Mouse (Mus musculus) megakaryocyte progenitor cell, adult 5-6 weeks (primary cell): Measurements from ENCODE around the gene Stx5a. TPM values are rescaled to one million over a fixed set of nuclear protein-coding genes. Genes with fewer than 3 reads are reported as not detected.

Experiments used
- ATAC-seq: replicated peaks from 2 replicates; pipeline ENCODE4 v1.8.0; 2016; ENCODE audit warnings: mild to moderate bottlenecking, moderate TSS enrichment, inconsistent platforms; ENCODE audit not compliant: poor library complexity
- total RNA-seq, 2 experiments: library from RNA; stranded (forward) in 1 of 2; stranded (reverse) in 1 of 2; fragments of 157-497, 149-512 nt in 1 of 2; fragments of 200-1000 nt in 1 of 2; gene quantifications; 2 replicates each; pipeline versions ENCODE4 v1.2.3 to v1.2.4; 2015 to 2017

The Stx5a gene
- total RNA-seq (2015) (32.5 and 45.3 TPM in 2 replicates), total RNA-seq (2017) (54.1 and 54.8 TPM in 2 replicates)

DNA sequence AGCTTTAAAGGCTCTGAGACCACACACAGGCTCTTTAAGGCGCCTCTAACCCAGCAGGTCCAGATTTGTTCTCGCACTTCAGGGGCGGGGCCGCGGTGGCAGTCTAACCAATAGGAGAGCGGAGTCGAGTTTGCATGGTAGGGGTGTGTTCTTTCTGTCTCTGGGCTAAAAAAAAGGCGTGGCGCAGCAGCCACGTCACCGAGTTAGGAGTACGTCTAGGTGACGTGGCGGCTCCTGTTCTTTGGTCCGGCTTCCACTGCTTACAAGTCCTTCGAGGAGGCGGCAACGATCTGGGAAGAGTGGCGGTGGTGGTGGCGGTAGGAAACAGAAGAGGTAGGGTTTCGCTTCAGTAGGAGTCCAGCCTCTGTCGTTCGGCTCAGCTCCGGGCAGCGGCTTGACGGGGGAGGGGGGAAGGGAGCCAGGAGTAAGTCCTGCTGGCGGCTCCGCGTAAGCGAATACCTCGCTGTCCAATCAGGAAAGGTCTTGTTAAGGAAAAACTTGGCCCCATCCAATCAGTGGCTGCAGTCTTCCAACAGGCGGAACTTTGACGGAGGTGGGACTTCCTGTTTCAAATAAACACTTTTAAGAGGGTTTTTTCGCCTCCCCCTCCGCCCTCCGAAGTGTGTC, at the start of gene Stx5a:
TSS of gene Stx5a (plus strand) at position 171 of the 627 bp plus-strand sequence.
- ATAC-seq = peak; percentile 94

- ATAC-seq = no peak
Measured at GRCm38 (mm10) chr19:8691871-8692539, 49.2 kb upstream of the Stx5a start.

- no peak for ATAC-seq
Measured at GRCm38 (mm10) chr19:8692740-8693139, 48.5 kb upstream of the Stx5a start.

- ATAC-seq = peak; percentile 91
Measured at GRCm38 (mm10) chr19:8695330-8695729, 45.9 kb upstream of the Stx5a start.

- no peak for ATAC-seq
Measured at GRCm38 (mm10) chr19:8699652-8700051, 41.6 kb upstream of the Stx5a start.

DNA sequence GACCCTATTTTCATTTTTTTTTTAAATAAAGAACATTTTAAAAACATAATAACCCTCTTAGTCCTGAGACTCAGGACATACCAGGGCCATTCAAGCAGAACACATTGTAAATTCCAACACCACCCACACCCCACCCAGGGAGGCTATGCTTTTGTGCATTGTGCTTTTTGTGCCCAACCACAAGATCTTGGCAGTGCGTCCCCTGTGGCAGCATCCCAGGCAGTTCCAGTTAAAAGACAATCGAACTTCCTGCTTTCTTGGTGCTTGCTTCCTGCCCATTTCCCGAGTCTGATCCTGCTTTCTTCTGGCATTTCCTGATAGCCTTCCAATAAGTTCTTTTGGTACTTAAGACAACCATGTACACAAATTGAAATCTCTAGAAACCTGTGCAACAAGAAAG, 38.8 kb upstream of the Stx5a start:
- no peak for ATAC-seq

DNA sequence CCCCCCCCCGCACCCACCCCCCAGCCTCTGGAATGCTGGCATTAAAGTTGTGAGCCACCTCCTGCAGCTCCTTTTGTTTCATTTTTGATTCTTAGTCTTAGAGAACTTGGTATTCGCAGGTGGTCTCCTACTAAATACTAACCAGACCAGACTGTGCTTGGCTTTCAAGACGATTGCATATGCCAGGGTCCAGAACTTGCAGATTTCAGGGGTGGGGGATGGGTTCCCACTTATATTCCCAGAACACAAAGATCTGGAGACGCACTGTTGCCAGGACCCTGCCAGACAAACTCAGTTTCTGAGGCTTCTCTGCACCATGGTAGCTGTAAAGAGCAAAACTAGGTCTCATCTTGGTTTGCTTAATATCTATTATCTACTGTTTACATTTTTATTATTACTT, 37.6 kb upstream of the Stx5a start:
- no peak for ATAC-seq

DNA sequence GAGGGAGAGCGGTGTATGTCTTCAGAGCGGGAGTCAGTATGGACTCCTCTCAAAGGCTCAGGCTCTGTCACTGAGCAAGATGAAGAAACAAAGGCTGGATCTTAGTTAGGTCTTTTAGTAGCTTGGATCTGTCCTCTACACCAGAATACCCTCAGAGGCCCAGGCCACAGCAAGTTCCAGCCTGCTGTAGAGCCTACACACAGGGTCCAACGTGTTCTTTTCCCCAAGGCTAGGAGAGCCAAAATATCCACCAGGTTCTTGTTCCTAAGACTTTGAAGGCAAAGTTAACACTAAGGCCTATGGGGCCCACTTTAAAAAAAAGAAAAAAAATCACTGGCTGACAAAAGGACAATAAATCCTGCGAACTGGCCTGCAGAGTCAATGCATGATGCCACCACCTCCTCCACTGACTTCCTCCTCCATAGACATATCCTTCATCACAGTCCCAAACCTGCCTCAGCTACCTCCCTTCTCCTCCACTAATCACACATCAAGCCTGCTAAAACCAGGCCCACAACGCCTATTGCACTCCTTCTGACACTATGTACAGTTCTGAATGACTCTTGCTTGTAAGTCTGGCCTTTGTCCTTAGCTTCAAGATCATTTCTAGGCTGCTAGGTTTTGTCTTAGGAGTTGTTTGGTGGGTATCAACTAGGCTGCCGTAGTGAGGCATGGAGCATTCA, 36.0 kb upstream of the Stx5a start:
- no peak for ATAC-seq

GRCm38 (mm10) chr19:8706132-8706667, 35.0 kb upstream of the Stx5a start:
- ATAC-seq = no peak

GRCm38 (mm10) chr19:8706930-8707329, 34.3 kb upstream of the Stx5a start:
- ATAC-seq = no peak

DNA sequence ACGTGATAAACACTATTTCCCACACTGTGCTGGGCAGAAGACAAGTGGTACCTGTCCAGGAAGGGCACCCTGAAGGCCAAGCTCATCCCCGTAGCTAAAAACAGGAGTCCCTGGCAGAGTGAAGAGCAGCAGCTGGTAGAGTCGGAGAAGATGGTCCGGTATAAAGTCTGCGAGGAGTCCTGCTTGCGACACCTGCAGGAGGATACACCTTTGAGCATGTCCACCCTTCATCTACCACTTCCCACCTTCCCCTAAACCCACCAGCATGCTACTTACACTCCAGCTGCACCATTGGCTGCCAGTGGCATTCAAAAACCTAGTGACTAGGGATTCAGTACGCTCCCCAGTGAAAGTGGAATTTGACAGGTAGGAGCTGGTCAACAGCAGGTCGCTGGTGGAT, 32.3 kb upstream of the Stx5a start:
- ATAC-seq = no peak

- ATAC-seq = no peak
Measured at GRCm38 (mm10) chr19:8710057-8710456, 31.2 kb upstream of the Stx5a start.

GRCm38 (mm10) chr19:8711506-8711905, 29.7 kb upstream of the Stx5a start:
- no peak for ATAC-seq

- no peak for ATAC-seq
Measured at GRCm38 (mm10) chr19:8711949-8712869, 29.0 kb upstream of the Stx5a start.

- peak; percentile 71 for ATAC-seq
Measured at GRCm38 (mm10) chr19:8712870-8713305, 28.3 kb upstream of the Stx5a start.

DNA sequence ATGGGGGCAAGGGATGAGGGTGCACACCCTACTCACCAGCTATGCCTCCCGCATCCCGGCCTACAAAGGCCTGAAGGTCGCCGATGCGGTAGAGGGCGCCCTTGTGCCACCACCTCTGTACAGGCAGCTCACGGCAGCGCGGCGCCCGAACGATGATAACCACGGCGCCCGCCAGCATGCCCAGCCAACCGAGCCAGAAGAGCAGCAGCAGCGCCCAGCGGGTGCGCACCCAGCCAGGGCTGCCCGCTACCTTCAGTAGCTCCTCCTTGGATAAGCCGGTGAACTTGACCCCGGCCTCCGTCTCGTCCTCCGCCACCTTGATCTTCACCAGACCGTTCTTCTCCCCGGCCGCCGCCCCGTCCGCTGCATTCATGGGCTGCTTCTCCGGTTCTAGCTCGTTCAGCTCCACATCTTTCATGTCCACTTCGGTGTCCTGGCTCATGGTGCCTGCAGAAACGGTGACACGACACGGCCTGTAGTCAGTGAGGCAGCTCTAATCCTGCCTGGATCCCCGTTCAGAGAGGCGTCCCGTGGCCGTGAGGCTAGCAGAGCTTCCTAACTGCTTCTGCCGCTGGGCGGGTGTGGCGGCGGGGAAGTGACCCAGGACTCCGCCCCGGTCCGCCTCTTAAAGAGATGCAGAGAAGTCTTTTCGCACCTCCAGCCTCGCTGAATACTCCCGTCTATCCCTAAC, 27.8 kb upstream of the Stx5a start:
- ATAC-seq = peak; percentile 71

DNA sequence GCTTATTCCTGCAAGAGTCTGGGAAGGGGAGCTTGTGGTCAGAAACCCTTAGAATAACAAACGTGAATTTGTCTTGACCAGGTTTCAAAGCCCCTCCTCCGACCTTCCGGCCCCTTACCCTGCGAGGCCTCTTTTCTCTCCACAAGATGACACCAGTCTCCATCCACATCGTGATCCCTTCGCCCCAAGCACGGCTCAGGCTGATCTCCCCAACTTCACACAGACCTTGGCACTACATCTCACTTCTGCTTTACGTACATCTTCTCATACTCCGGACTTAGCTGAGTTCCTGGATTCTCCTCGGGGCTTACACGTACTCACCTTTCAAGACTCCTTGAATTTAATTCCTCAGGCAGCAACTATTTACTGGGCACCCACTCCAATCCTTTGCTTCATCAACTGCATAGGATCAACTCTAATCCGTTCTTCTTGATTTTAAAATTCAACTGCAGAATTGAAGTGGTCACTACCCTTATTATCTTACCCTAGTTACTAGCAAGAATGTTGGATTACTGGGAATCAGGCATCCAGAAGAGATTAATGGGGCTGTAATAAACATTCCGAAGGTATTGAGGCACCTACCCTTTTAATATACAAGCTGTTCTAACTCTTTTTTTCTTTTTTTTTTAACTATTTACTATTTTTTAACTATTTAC, 27.1 kb upstream of the Stx5a start:
- ATAC-seq = peak; percentile 16

- ATAC-seq = peak; percentile 18; the same call in 1 of the 2 replicates
Measured at GRCm38 (mm10) chr19:8714653-8715481, 26.3 kb upstream of the Stx5a start.
